Mouse (Mus musculus) retina, postnatal 7 days (tissue): ENCODE measurements around the gene Med10.

Source experiments
- DNase-seq: peaks from one replicate; pipeline ENCODE4 v3.0.0-alpha.2; 2012; ENCODE audit warnings: low read depth, low spot score

Gene Med10

DNA sequence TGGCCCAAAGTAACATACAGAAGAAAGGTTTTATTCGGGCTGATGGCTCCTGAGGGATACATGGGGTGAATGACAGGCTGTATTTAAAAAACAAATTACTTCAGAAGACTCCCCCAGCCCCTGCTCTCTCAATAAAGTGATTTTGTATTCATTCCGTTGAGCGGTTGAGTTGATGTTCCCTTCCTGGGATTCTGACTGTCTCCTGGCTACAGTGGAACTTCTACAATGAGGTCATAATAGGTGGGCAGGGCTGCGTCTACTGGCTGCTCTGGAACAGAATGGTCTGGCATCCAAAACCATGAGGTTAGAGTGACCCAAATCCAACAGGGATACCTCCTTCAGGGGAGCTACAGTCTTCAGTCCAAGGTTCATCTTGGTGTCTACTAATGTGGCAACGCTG is at the start of gene Med10:
Gene Med10, plus strand, starts transcription at position 301 of the 400 bp plus-strand sequence.
- DNase-seq = no peak

DNA sequence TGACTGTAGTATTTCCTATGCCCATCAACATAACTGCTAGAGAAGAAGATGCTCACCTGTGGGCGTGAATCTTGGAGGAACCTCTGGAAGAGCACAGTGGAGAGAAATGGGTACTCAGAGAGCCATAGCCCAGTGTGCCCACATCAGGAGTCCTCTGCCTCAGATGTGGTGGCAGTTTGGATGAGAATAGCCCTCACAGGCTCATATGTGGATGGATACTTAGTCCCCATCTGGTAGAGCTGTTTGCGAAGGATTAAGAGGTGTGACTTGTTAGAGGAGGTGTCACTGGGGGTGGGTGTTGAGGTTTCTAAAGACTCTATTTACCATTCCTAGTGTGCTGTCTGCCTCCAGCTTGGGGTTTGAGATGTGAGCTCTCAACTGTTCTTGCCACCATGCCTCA is 49.3 kb upstream of the Med10 start:
- DNase-seq = no peak

DNA sequence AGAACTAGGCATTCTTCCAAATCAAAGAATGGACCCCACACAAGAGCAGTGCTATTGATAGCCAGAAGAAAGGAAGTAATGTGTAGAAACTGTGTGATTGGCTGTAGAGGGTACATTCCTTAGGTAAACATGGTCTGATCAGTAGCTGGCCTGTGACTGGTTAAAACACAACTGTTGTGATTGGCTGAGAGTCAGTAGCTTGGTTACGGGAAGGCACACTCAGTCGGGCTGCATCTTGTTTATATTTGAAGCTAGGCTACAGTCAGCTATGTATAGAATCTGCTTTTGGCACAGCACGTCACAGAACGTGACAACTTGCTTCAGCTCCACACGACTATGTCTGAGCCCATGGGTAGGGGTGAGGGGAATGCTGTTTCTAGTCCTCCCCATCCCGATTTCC is 43.2 kb upstream of the Med10 start:
- DNase-seq = no peak

DNA sequence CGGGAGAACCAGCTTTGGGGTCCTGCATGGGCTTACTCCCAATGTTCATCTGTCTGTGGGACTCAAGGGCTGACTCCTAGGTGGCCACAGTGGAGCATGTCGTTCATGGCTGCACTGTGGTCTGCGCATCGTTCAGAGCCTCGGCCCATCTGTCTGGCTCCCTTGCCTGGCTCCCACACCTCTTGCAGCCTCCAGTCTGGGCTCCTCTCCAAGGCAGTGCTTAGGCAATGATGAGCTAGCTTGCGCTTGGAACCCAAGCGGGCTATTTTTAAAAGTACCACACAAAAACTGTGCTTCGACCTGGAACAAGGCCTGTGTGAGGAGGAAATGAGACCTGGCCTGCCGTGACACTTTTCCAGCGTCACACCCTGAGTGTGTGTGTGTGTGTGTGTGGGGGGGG is 40.8 kb upstream of the Med10 start:
- no peak for DNase-seq

DNA sequence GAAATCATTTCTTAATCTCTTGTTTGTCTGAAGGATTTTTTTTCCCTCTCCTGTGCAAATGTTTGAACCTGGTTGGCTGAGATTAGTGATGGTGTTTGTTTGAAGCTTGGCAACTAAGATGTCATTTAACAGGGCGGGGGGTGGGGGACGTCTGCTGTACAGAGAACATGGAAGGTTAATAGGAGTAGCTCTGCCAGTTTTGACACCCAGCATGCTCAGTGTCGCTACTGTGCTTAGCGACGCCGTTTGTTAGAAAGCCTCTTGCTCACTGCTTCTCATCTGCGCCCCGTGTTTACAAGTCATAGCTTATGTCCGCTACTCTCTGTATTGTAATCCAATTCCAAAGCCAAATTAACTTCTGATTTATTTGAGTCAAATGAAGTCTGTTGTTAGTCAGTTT is 37.5 kb upstream of the Med10 start:
- DNase-seq = no peak

DNA sequence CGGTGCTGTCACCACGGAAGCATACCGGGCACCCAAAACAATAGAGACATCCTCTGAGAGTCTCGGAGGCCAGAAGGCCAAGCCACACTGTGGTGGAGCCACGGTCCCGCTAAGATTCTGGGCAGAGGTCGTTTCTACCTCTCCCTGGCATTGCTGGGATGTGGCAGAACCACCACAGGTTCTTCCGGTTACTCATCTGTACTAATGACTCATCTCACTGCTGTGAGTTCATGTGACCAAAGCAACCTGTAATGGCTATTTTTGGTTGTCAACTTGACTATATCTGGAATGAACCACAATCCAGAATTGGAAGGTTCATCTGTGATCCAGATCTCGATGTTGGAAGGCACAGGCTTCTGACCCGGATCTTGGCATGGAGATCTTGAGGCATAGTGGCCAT is 34.0 kb upstream of the Med10 start:
- DNase-seq = no peak

DNA sequence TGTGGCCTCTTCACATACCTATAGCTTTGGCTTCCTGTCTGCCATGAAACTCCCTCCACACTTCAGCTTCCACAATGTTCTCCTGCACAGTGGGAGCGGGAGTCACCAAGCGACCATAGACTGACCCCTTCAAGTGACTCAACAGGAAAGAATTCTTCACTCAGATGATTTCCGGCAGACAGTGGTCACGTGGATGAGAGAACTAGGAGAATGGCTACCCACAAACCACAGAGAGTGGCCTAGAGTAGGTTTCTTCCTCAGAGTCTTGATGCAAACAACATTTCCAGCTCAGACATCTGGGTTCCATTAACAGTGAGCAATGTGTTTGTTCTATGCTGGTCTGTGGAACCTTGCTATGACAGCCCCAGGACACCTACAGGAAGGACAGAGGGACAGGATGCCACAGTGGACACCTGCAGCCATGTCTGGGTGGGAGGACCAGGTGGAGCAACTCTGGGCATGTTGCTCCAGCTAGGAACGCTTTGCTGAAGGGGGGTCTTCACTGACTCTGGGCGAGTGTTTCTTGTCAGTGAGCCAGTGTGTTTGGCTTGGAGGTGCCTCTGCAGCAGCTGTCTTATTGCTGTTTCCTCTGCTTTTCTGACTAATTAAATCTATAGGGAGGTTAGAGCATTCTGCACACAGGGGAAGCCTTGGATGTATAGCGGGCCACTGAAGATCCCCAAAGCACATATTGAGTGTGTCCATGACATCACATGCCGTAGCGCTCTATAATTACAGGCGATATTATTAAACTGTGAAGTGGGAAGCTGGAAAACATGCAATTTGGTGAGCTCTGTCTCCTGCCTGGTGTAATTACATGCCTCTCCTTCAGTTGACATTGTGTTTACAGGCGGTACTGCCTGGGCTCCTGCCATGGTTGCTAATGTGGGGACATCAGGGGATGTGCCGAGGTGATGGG is 31.4 kb upstream of the Med10 start:
- no peak for DNase-seq

DNA sequence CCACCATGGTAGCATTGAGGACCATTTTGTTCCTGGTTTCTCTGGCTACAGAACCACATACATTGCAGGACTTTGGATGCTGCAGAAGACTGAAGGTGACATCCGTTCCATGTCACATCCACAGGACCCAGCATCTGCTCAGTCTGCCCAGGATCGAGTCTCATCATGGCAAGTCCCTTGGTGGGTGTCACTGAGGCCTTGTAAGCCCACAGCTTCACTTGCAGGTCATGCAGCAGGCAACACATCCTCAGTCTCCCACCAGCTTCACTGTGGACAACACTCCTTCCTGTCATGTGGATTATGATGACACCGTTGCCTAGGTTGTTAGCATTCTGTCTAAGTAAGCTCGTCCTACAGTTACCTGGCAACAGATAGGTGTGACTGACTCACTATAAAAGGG is 29.8 kb upstream of the Med10 start:
- no peak for DNase-seq

DNA sequence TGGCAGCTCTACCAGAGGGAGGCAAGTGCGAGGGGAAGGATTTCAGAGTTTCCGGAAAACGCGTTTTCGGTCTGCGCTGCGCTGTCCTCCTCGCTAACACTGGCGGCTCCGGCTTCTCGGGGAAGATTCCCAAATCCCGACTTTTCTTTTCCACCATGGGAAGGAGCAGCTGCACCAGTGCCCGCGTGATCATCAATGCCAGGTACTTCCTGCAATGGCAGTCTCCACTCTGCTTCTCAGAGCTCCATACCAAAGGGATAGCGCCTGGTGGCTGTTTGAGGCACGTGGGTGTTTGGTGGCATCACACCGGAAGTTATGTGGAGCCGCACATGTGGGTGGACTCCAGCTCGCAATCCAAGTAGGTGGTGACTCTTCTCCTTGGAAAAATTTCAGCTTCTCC is 24.0 kb upstream of the Med10 start:
- no peak for DNase-seq

DNA sequence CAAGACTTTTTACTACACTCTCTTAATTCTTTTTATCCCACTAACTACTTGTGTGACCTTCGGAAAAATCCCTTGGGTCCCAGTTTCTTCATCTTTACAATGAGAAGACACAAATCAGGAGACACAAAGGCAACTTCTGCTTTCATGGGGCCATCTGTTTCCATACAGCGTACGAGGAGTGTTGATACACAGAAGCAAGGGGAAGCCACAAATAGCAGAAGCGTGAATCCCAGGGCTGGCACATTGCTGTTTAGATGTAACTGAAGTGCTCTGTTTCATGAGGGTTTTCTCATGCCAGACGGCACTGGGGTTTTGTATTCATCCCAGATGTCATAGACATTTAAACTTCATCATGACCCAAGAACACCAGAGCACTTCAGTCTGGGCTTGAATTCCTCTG is 13.5 kb upstream of the Med10 start:
- DNase-seq = no peak

DNA sequence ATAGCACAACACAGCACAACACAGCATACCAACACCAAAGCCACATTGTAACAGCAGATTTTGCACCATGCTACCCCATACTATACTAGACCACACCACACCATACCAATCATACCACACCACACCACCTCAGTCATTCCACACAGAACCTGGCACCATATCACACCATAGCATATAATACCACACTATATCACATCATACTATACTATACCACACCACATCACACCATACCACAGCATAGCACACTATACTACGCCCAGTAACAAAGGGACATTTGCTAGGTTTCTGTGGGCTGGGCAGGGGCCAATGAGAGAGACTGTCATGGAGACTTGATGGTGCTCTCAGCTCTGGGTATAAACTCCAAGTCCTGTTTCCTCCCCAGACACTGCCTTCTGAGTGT is 10.4 kb upstream of the Med10 start:
- DNase-seq = no peak

DNA sequence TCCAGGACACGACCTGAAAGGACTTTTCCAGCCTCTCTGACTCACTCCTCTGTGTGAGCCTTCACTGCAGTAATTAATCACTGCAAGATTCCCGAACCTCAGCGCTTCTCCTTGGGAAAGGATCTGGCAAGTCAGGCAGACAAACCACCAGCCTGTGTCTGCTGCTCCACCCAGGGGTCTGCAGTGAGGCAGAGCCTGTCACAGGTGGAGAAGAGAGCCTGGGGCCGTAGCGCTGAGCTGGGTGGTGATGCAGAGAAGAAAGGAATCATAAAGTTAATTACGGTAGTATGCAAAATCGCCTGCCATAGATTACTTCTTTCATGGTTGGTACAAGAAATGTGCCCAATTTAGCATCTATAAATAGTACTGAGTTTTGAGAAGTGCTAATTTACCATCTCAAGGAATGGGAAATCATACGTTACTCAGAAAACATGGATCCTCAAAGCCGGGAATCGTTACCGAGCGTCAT is 9.6 kb upstream of the Med10 start:
- DNase-seq = no peak

DNA sequence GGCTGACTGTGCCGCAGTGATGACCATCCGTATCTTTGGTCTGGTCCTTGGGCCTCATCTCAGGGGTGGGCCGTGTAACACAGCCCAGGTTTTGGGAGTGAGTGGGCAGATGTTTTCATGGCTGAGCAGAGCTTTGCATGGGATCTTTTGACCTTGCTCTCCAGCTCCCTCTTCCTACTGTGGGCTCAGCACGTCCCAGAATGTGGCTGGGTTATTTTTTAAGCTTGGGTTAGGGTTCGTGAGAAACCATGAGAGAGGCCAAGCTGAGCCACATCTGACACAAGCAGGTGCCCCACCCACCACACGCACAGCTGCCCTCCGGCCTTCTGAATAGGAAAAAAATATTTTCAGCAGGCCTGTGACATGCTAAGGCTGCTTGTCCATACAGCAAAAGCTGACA is 7.4 kb upstream of the Med10 start:
- DNase-seq = no peak

DNA sequence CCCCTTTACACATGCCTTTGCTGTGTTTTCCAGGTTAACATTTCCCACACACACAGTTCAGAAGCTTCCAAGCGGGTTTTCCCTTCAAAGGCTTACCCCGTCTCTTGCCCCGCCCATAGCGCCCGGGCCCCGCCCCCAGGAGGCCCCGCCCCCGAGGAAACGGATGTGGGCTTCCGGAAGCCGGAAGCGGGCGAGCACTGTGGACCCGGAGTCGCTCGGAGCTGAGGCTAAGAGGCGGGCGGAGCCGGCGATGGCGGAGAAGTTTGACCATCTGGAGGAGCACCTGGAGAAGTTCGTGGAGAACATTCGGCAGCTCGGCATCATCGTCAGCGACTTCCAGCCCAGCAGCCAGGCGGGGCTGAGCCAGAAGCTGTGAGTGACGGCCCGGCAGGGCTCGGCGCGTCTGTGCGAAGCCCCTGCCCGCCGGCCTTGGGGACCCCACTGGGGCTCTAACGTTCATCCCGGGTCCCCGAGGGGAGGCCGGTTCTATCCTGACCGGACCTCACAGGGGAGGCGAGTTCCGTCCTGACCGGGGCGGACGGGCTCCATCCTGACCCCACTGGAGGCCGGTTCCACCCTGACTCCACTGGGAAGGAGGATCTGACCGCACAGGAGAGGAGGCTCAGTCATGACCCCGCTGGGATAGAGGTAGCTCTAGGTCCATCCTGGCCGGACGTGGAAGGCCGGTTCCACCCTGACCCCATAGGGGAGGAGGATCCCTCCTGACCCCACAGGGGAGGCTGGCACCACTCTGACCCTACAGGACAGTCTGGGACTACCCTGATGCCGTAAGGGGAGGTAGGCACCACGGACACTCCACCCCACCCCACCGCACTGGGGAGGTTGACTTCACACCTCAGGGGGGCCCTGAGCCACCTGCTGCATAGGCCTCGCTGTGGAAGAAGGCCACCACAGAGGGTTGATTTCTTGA is 7.8 kb downstream of the Med10 start:
- peak; percentile 83 for DNase-seq

DNA sequence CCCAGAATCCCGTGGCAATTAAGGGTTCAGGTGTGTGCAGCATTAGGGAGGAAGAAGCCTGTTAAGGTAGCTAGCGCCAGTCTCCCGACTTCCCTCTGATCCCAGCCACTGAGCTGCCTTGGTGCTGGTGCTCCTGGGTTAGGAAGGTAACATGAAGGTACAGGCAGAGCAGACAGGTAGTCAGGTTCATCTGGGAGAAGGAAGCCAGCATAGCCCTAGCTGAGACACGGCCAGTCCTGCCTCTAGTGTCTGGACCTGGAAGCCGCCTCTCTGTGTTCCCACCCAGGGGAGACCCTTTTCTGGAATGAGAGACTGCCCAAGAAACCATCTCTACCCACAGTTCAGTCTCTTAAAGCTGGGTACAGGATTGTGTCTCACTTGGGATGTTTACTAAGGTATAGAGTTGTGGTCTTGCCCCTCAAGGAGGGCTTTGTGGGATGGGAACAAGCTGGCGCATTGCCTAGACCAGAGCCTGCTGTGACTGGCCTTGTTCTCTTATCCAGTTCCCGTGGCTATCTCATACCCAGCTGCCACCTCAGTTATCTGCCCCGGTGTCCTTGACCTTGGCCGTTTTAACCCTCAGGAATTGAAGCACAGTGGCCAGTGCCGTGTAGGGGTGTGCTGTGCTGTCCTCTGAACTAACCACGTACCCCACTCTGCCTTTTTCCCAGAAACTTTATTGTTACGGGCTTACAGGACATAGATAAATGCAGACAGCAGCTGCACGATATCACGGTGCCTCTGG is 8.9 kb downstream of the Med10 start:
- DNase-seq = no peak

DNA sequence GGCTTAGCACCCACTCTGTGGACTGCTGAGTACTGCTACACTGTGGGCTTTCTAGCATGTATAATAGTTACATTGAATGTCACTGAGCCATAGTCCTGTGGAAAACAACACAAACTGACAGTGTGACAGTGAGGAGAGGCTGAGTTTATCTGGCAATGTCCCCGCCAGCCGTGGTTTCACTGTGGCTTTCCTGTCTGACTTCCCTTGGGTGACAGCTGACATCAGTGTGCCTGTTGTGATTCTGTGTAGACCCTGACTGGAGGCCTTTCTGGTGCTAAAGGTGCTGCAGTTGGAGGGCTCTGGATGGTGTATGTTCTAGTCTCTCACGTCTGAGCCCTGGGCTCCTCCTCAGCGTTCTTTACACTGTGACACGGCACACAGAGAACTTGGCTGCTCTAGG is 11.7 kb downstream of the Med10 start:
- no peak for DNase-seq

DNA sequence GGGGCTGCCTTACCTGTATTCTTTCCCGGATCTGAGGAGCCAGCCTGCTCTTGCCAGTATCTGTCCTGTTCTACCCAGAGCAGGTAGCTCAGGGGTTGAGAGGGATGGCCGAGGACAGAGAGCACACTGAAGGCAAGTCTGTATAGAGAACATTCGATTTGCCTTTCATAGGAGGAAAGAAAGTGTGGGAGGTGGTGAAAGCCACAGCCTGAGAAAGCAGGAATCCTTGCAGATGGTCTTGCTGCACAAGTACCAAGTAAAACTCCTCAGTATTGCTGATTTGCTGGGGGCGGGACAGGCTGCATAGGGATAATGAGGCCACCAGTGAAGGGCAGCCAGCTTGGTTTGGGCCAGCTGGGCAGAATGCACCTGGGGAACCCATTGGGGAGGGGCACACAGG is 16.1 kb downstream of the Med10 start:
- DNase-seq = no peak

DNA sequence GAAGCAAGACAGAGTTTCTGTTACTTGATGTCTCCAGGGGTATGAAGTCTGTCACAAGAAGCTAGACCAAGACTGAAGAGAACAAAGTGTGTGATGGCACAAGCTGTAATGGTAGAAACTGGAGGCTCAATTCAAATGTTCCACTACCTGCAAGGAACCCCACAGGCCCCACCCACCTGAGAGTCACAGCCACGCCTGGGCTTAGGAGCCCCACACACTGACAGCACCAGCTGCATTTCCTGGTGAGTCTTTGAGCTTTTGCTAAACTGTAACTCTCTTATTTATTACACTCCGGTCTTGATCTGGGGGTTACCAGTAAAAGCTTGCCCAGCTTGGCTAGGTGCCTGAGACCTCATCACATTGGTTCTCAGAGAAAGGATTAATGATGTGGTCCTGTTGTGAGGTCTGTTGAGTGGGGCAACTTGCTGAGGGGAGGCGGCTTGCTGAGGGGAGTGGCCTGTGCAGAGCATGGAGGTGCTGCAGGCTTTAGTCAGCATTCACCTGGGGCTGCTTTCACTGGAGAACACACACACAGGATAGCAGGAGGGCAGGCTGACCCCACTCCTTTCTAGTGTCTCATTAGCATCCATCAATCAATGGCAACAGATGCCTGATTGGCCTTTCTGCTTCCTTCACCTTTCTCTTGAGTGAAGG is 19.1 kb downstream of the Med10 start:
- DNase-seq = no peak

DNA sequence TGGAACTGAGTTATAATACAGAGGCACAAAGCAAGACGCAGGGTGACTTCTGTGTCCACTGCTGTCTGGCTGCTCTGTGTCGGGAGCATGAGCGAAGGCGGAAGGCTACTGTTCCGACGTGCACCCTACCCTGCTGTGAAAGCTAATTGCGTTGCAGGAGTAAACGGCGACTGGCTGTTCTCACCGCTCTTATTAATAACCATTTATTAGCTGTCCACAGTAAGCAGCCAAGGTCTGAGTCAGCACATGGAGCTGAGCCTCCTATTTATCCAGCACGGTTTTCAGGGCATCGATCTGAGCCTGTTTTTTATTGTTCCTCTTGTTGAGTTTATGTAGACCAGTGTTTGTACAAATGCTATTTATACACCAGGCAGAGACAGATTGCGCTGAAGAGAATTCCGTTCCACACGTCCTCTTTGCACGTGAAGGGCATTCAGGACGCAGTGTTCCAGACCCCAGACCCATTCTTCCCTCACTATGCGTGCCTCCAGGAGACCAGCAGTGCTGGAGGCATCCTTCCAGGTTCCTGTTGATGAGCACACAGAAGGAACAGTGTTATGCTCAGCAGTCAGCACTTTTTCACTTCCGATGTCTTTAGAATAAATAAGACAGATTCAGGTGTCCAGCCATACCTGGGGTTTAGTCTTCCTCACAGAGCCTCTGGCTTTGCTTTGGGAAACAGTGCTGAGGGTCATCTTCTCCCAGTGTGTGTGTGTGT is 21.9 kb downstream of the Med10 start:
- DNase-seq = no peak

DNA sequence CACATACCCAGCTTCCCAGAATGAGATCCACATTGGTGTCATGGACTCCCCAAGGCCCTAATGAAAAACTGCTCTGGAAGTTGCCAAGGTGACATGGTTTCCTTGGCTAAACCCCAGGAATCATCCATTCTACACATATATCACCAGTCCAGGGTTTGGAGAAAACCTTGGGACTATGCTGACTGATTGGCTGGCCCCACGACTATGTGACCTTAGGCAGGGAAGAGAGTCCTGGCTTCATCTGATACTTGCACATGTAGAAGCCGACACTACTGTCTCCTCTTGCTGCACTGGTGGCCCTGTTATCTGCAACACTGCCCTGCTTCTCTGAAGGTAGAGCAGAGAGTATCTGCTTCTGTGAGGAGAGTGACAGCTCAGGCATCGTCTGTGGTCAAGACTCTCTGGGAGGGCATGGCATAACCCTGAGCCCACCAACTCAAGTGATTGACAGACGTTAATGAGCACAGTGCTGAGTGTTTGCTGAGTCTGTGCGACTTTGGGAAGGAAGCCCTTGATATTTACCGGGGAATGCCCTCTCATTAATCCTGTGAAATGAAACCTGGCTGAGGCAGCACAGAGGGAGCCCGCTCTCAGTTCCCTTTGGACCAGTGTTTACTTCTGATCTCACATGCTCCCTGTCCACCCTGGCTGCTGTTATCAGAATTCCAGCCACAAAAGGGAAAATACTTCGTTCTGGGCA is 23.4 kb downstream of the Med10 start:
- DNase-seq = no peak
